Mouse (Mus musculus) G1E (cell line): ENCODE measurements around the gene Lama1.

ENCODE experiments used
- CTCF ChIP-seq: IDR thresholded peaks from 2 replicates; pipeline ENCODE4 v1.5.1; 2012; ENCODE audit warnings: low read depth, low read length, inconsistent platforms, mixed read lengths
- GATA1 ChIP-seq: IDR thresholded peaks from 2 replicates; pipeline ENCODE4 v1.6.1; 2012; ENCODE audit warnings: borderline replicate concordance, low read length, inconsistent platforms, mixed read lengths
- TAL1 ChIP-seq: conservative IDR thresholded peaks from 2 replicates; pipeline ENCODE4 v1.6.1; 2012; ENCODE audit warnings: low read depth, low read length, inconsistent platforms, mixed read lengths

- TF ChIP-seq CTCF: no peak
- no peak for TF ChIP-seq GATA1
- no peak for TF ChIP-seq TAL1
Observed at GRCm38 (mm10) chr17:67764167-67764871, 67.3 kb downstream of the Lama1 start.
